Mouse (Mus musculus) intestine, postnatal 0 days (tissue): ENCODE data around the gene Llgl1. TPM values are rescaled to one million over a fixed set of nuclear protein-coding genes. Genes with fewer than 3 reads are reported as not detected.

Experiments used
- ATAC-seq: fragments of 200-750 bp; cut with Nextera tagmentation; 2 replicates; pipeline ENCODE4 v1.8.0; 2017; ENCODE audit warnings: mild to moderate bottlenecking, moderate TSS enrichment, moderate library complexity
- H3K27ac ChIP-seq: fragments of 300-500 bp; sonication (generic); 2 replicates; pipeline ENCODE4 v1.5.1; 2014; ENCODE audit warnings: mild to moderate bottlenecking, low read depth, low read length, moderate library complexity
- H3K27me3 ChIP-seq: fragments of 300-500 bp; sonication (generic); replicated peaks from 2 replicates; pipeline ENCODE4 v1.6.1; 2014; ENCODE audit warnings: low read length, mixed read lengths; ENCODE audit not compliant: control insufficient read depth, insufficient read depth
- H3K36me3 ChIP-seq: fragments of 300-500 bp; sonication (generic); 2 replicates; pipeline ENCODE4 v1.6.1; 2014; ENCODE audit warnings: mild to moderate bottlenecking, moderate library complexity; ENCODE audit not compliant: control insufficient read depth, insufficient read depth
- H3K4me1 ChIP-seq: fragments of 300-500 bp; sonication (generic); replicated peaks from 2 replicates; pipeline ENCODE4 v1.6.1; 2014; ENCODE audit warnings: antibody characterized with exemption, low read length, mixed read lengths; ENCODE audit not compliant: control insufficient read depth, insufficient read depth
- H3K4me2 ChIP-seq: fragments of 300-500 bp; sonication (generic); replicated peaks from 2 replicates; pipeline ENCODE4 v1.6.1; 2014; ENCODE audit warnings: low read depth, mild to moderate bottlenecking, moderate library complexity
- H3K4me3 ChIP-seq: fragments of 300-500 bp; sonication (generic); 2 replicates; pipeline ENCODE4 v1.5.1; 2014; ENCODE audit warnings: low read depth, low read length
- H3K9ac ChIP-seq: fragments of 300-500 bp; sonication (generic); 2 replicates; pipeline ENCODE4 v1.6.1; 2014; ENCODE audit warnings: mild to moderate bottlenecking, low read depth, low read length
- H3K9me3 ChIP-seq: fragments of 300-500 bp; sonication (generic); 2 replicates; pipeline ENCODE4 v1.6.1; 2016; ENCODE audit warnings: mixed run types; ENCODE audit not compliant: control insufficient read depth
- CTCF ChIP-seq: sonication (generic); IDR thresholded peaks from 2 replicates; pipeline ENCODE4 v1.5.1; 2016; ENCODE audit warnings: low read depth, mild to moderate bottlenecking, control low read depth, antibody characterized with exemption, moderate library complexity
- WGBS: fragments of 180-500 bp; shearing (Covaris S2); extraction: QIAGEN DNeasy Blood & Tissue Kit; methylation state at CpG from one replicate; pipeline ENCODE4 v1.1.7; 2014; 5-methylcytosine and 5-hydroxymethylcytosine counted together
- polyA plus RNA-seq: library from polyadenylated mRNA; unstranded; fragments of >200 nt; fragmentation: Nextera tagmentation; extraction: Ambion mirVana; gene quantifications from 2 replicates; pipeline ENCODE4 v1.2.1, GENCODE M21; 2015

The Llgl1 gene
- polyA plus RNA-seq, 1 experiment from 2014 or later, result 8.6 TPM

- no peak overlapping the region for H3K9ac ChIP-seq
- WGBS, result 91% methylated on average over 10 of the region's 10 CpGs
- TF ChIP-seq CTCF, result no peak
- no peak overlapping the region for H3K4me3 ChIP-seq
- peaks cover 90% of the 10 kb centered on the region for H3K36me3 ChIP-seq
- H3K27ac ChIP-seq, result no peak overlapping the region
- no peaks in the 10 kb centered on the region for H3K4me1 ChIP-seq
- ATAC-seq, result 0 out of 2 replicates have a peak, but pooled peaks have one; percentile 4
- no peaks in the 10 kb centered on the region for H3K27me3 ChIP-seq
- H3K9me3 ChIP-seq, result no peaks in the 10 kb centered on the region
- H3K4me2 ChIP-seq, result no peak overlapping the region
Measured at GRCm38 (mm10) chr11:60708631-60709030, 9.1 kb downstream of the Llgl1 start.

GRCm38 (mm10) chr11:60709481-60710465 lies 10.2 kb downstream of the Llgl1 start:
- Histone ChIP-seq H3K9me3 (no peaks in the 10 kb centered on the region), H3K4me3 (no peak overlapping the region), H3K27ac (no peak overlapping the region), H3K27me3 (no peaks in the 10 kb centered on the region), H3K9ac (no peak overlapping the region), H3K36me3 (peaks cover 96% of the 10 kb centered on the region), H3K4me1 (no peaks in the 10 kb centered on the region), H3K4me2 (no peak overlapping the region)
- ATAC-seq, result no peak
- TF ChIP-seq CTCF, result no peak
- WGBS, result 92% methylated on average over 45 of the region's 45 CpGs

- 93% methylated on average over 17 of the region's 17 CpGs for WGBS
- no peak for ATAC-seq
- Histone ChIP-seq H3K36me3 (peaks cover 98% of the 10 kb centered on the region), H3K9me3 (no peaks in the 10 kb centered on the region), H3K27me3 (no peaks in the 10 kb centered on the region), H3K4me2 (no peak overlapping the region), H3K9ac (no peak overlapping the region), H3K4me1 (no peaks in the 10 kb centered on the region), H3K4me3 (no peak overlapping the region), H3K27ac (no peak overlapping the region)
- TF ChIP-seq CTCF, result no peak
Measured at GRCm38 (mm10) chr11:60711218-60711617, 11.7 kb downstream of the Llgl1 start.

- no peak for ATAC-seq
- Histone ChIP-seq H3K9me3 (no peaks in the 10 kb centered on the region), H3K36me3 (peaks cover 98% of the 10 kb centered on the region), H3K4me3 (no peak overlapping the region), H3K27ac (no peak overlapping the region), H3K4me1 (no peaks in the 10 kb centered on the region), H3K27me3 (no peaks in the 10 kb centered on the region), H3K4me2 (no peak overlapping the region), H3K9ac (no peak overlapping the region)
- WGBS, result 94% methylated on average over 18 of the region's 18 CpGs
- TF ChIP-seq CTCF, result no peak
Measured at GRCm38 (mm10) chr11:60712040-60712439, 12.5 kb downstream of the Llgl1 start.

- Histone ChIP-seq H3K36me3 (peaks cover 98% of the 10 kb centered on the region), H3K4me2 (no peak overlapping the region), H3K4me3 (no peak overlapping the region), H3K9me3 (no peaks in the 10 kb centered on the region), H3K9ac (no peak overlapping the region), H3K27me3 (no peaks in the 10 kb centered on the region), H3K4me1 (no peaks in the 10 kb centered on the region), H3K27ac (no peak overlapping the region)
- no peak for ATAC-seq
- WGBS, result 90% methylated on average over 13 of the region's 13 CpGs
- no peak for TF ChIP-seq CTCF
Measured at GRCm38 (mm10) chr11:60712639-60713255, 13.2 kb downstream of the Llgl1 start.

GRCm38 (mm10) chr11:60715833-60716232 lies 16.3 kb downstream of the Llgl1 start:
- 83% methylated on average over 5 of the region's 5 CpGs for WGBS
- Histone ChIP-seq H3K4me2 (no peak overlapping the region), H3K9ac (no peak overlapping the region), H3K36me3 (peaks cover 98% of the 10 kb centered on the region), H3K4me3 (no peak overlapping the region), H3K9me3 (no peaks in the 10 kb centered on the region), H3K27ac (no peak overlapping the region), H3K4me1 (no peaks in the 10 kb centered on the region), H3K27me3 (no peaks in the 10 kb centered on the region)
- no peak for TF ChIP-seq CTCF
- ATAC-seq, result no peak
